Mouse (Mus musculus) hematopoietic stem cell, adult 5-6 weeks (primary cell): ENCODE results near the gene Mybph. TPM values are rescaled to one million over a fixed set of nuclear protein-coding genes. Genes with fewer than 3 reads are reported as not detected.
A peak's percentile ranks its signal among the peaks of the same experiment; 100 is the strongest.

Source experiments
- ATAC-seq, 2 experiments: fragments of 125-278 bp in 1 of 2; replicated peaks in 1 of 2; 2 replicates each; pipeline ENCODE4 v1.8.0; 2016 to 2017; ENCODE audit warnings: inconsistent platforms in 2 of 2, mild to moderate bottlenecking in 2 of 2, moderate number of reproducible peaks in 2 of 2, low read depth in 1 of 2, moderate TSS enrichment in 1 of 2; ENCODE audit not compliant: low FRiP score in 2 of 2, poor library complexity in 2 of 2, severe bottlenecking in 2 of 2, insufficient read depth in 1 of 2, low TSS enrichment in 1 of 2
- total RNA-seq: library from RNA; stranded (forward); fragments of 172-1452, 232-1000 nt; gene quantifications from 2 replicates; pipeline ENCODE4 v1.2.3, GENCODE M21; 2017

Gene Mybph
- total RNA-seq, result not detected in 2 replicates

GRCm38 (mm10) chr1:134193126-134193525 is at the start of gene Mybph:
Gene Mybph, plus strand, starts transcription at chr1:134193448.
- no peak for ATAC-seq

- no peak for ATAC-seq
Observed at GRCm38 (mm10) chr1:134146066-134146465, 47.2 kb upstream of the Mybph start.

GRCm38 (mm10) chr1:134150076-134150475 is 43.2 kb upstream of the Mybph start:
- no peak for ATAC-seq

GRCm38 (mm10) chr1:134150745-134151144 is 42.5 kb upstream of the Mybph start:
- ATAC-seq, result no peak

GRCm38 (mm10) chr1:134151655-134152412 is 41.4 kb upstream of the Mybph start:
- ATAC-seq, result peak; percentile 79 to 83

GRCm38 (mm10) chr1:134152626-134153590 is 40.3 kb upstream of the Mybph start:
- ATAC-seq, result no peak

GRCm38 (mm10) chr1:134154121-134154520 is 39.1 kb upstream of the Mybph start:
- no peak for ATAC-seq

- ATAC-seq, result no peak
Observed at GRCm38 (mm10) chr1:134154655-134155054, 38.6 kb upstream of the Mybph start.

- ATAC-seq, result no peak
Observed at GRCm38 (mm10) chr1:134160404-134160803, 32.8 kb upstream of the Mybph start.

- ATAC-seq, result no peak
Observed at GRCm38 (mm10) chr1:134161399-134161798, 31.8 kb upstream of the Mybph start.

GRCm38 (mm10) chr1:134162510-134163225 is 30.6 kb upstream of the Mybph start:
- no peak for ATAC-seq

GRCm38 (mm10) chr1:134163476-134163875 is 29.8 kb upstream of the Mybph start:
- ATAC-seq, result no peak

GRCm38 (mm10) chr1:134164454-134164853 is 28.8 kb upstream of the Mybph start:
- ATAC-seq, result no peak

- ATAC-seq, result no peak
Observed at GRCm38 (mm10) chr1:134166547-134166946, 26.7 kb upstream of the Mybph start.

GRCm38 (mm10) chr1:134167416-134168305 is 25.6 kb upstream of the Mybph start:
- ATAC-seq, result no peak

- ATAC-seq, result no peak
Observed at GRCm38 (mm10) chr1:134168567-134168966, 24.7 kb upstream of the Mybph start.
